Mouse (Mus musculus): ENCODE data around the gene Fundc2. TPM values are rescaled to one million over a fixed set of nuclear protein-coding genes. Genes with fewer than 3 reads are reported as not detected.
A peak's percentile ranks its signal among the peaks of the same experiment; 100 is the strongest.

Gene Fundc2
- polyA plus RNA-seq (2016; fragmentation: Nextera tagmentation; extraction: Ambion mirVana) = 34.6 and 39.8 TPM in 2 replicates

DNA sequence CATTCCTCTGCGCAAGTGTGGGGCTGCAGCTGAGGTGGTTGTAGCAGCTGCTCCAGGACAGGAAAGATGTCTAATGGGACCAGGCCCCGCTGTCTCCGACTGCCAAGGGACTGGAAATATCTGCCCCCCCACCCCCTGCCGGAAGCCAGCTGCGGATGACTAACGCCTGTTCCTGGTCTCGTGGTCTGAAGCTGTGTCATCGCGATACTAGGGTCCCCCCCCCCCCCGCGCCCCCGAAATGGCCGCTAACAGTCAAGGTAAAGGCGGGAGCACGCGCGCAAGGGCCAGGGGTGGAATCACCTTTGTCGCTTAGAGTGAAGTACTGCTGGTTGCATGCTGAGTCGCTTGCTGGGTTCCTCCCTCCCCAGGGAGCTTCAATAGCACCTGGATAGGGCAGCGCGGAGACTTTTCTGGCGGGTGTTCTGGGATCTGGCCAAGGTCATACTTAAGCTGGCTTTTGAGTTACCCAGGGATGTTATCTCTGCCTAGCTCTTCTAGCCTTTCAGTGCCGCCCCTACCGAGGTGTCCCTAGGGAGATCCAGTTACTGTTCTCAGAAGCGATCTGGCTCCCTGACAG, at the start of gene Fundc2, which contains the start of gene F8:
Fundc2 (plus strand) TSS at position 205 of the 577 bp plus-strand sequence.
F8 (minus strand) TSS at position 421 of the 577 bp plus-strand sequence.
- peak within 1 kb of the TSS; percentile 60 for H3K4me3 ChIP-seq
- H3K27ac ChIP-seq (replicated peaks) = peak within 1 kb of the TSS; percentile 89
- no peaks in the 10 kb centered on the region for H3K9me3 ChIP-seq
- WGBS = 15% methylated on average over 25 of the region's 25 CpGs
- no peaks in the 10 kb centered on the region for H3K27me3 ChIP-seq (replicated peaks; ENCODE audit: low read depth, poor library complexity, severe bottlenecking)
- H3K4me1 ChIP-seq = no peaks in the 10 kb centered on the region
- no peaks in the 10 kb centered on the region for H3K36me3 ChIP-seq (replicated peaks)
- DNase-seq (ENCODE audit: low spot score) = peak; percentile 90

DNA sequence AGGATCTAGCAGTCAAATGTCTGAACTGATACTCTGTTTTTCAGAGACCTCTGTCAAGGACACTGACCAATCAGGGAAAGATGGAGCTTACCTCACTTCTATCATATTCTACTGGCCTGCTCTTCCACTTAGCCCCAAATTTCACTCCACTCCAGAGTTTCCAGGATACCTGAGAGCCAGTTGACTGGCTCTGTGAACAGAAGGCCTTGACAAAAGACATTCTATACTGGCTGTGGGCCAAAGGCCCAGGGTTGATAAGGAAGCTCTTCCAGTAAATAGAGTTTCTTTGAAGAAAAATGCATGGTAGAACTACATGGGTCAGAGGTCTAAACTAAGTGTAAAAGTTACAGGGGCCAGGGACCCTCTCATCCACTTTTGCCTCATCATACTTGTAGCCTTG, 12.0 kb upstream of the Fundc2 start:
- H3K36me3 ChIP-seq (replicated peaks) = no peaks in the 10 kb centered on the region
- H3K27me3 ChIP-seq (replicated peaks; ENCODE audit: low read depth, poor library complexity, severe bottlenecking) = no peaks in the 10 kb centered on the region
- H3K4me1 ChIP-seq = no peaks in the 10 kb centered on the region
- no peak overlapping the region for H3K27ac ChIP-seq (replicated peaks)
- no peak overlapping the region for H3K4me3 ChIP-seq
- no peak for DNase-seq (ENCODE audit: low spot score)
- H3K9me3 ChIP-seq = no peaks in the 10 kb centered on the region

GRCm38 (mm10) chrX:75372666-75373425, 9.4 kb upstream of the Fundc2 start:
- H3K27me3 ChIP-seq (replicated peaks; ENCODE audit: low read depth, poor library complexity, severe bottlenecking) = no peaks in the 10 kb centered on the region
- H3K4me1 ChIP-seq = no peaks in the 10 kb centered on the region
- H3K36me3 ChIP-seq (replicated peaks) = no peaks in the 10 kb centered on the region
- DNase-seq (ENCODE audit: low spot score) = no peak
- 90% methylated on average over 2 of the region's 2 CpGs for WGBS
- H3K9me3 ChIP-seq = no peaks in the 10 kb centered on the region
- H3K4me3 ChIP-seq = no peak overlapping the region
- no peak overlapping the region for H3K27ac ChIP-seq (replicated peaks)

DNA sequence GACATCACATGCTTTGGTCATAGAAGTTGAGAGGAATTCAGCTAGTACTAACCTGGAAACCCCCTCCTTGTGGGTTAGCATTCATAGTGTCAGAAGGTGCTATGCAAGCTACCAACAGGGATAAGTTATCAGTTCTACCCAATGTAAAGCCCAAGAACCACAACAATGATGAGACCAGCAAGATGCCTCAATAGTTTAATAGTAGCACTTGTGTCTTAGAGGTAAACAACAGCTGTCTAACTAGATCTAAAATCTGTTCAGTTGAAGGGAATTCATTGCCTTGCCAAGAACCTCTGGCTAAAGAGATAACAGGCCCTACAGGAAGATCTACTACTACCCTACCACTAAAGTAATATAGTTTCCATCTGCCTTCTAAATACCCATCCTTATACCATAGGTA, 5.4 kb upstream of the Fundc2 start:
- H3K4me1 ChIP-seq = no peaks in the 10 kb centered on the region
- no peak overlapping the region for H3K27ac ChIP-seq (replicated peaks)
- no peaks in the 10 kb centered on the region for H3K36me3 ChIP-seq (replicated peaks)
- no peaks in the 10 kb centered on the region for H3K9me3 ChIP-seq
- H3K27me3 ChIP-seq (replicated peaks; ENCODE audit: low read depth, poor library complexity, severe bottlenecking) = no peaks in the 10 kb centered on the region
- H3K4me3 ChIP-seq = no peak overlapping the region
- DNase-seq (ENCODE audit: low spot score) = no peak

DNA sequence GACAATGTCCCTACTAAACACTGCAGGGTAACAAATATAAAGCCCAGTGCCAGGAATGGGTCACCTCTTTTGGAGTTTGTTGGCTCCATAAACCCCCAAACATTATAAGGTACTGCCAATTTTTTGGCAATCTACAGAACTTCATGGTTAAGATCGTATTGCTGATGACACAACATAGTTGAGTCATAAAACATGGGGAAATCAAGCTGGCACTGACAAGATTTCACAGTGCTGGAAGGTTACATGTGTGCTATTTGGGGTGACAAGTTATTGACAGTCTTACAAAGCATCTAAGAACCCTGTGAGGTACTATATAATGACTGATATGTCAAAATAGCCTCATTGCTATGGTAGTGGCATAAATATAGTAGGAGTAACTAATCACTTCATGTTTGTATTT, 1.0 kb upstream of the Fundc2 start:
- no peaks in the 10 kb centered on the region for H3K27me3 ChIP-seq (replicated peaks; ENCODE audit: low read depth, poor library complexity, severe bottlenecking)
- H3K27ac ChIP-seq (replicated peaks) = no peak overlapping the region
- 93% methylated on average over 1 of the region's 1 CpGs for WGBS
- no peak overlapping the region for H3K4me3 ChIP-seq
- DNase-seq (ENCODE audit: low spot score) = no peak
- H3K4me1 ChIP-seq = no peaks in the 10 kb centered on the region
- no peaks in the 10 kb centered on the region for H3K36me3 ChIP-seq (replicated peaks)
- no peaks in the 10 kb centered on the region for H3K9me3 ChIP-seq

DNA sequence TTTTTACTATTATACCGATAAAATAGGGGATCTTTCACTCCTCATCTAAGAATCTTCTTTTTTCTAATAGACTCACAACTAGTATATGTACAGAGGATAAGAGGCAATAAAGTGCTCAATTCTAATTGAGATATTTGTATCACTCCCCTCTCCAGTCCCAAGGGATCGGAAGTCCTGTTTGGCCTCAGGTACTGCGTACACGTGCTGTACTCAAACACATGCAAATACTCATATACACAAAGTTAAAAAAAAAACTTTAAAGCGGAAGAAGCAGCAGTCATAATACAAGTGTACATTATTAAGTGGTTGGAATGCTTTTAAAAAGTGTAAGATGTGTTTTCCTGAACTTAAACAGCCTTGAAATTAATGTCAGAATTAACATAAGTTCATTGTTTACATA, 500 bp upstream of the Fundc2 start:
- 76% methylated on average over 5 of the region's 5 CpGs for WGBS
- Histone ChIP-seq H3K36me3 (replicated peaks) (no peaks in the 10 kb centered on the region), H3K27me3 (replicated peaks; ENCODE audit: low read depth, poor library complexity, severe bottlenecking) (no peaks in the 10 kb centered on the region), H3K27ac (replicated peaks) (peak overlapping the region; percentile 89; the same call in 1 of the 2 replicates), H3K9me3 (no peaks in the 10 kb centered on the region), H3K4me3 (peak overlapping the region; percentile 60), H3K4me1 (no peaks in the 10 kb centered on the region)
- DNase-seq (ENCODE audit: low spot score) = no peak

GRCm38 (mm10) chrX:75399471-75399870, 17.3 kb downstream of the Fundc2 start:
- H3K36me3 ChIP-seq (replicated peaks) = peaks cover 10% of the 10 kb centered on the region
- no peaks in the 10 kb centered on the region for H3K9me3 ChIP-seq
- no peaks in the 10 kb centered on the region for H3K27me3 ChIP-seq (replicated peaks; ENCODE audit: low read depth, poor library complexity, severe bottlenecking)
- no peak for DNase-seq (ENCODE audit: low spot score)
- no peak overlapping the region for H3K4me3 ChIP-seq
- WGBS = 98% methylated on average over 1 of the region's 1 CpGs
- no peak overlapping the region for H3K27ac ChIP-seq (replicated peaks)
- no peaks in the 10 kb centered on the region for H3K4me1 ChIP-seq

DNA sequence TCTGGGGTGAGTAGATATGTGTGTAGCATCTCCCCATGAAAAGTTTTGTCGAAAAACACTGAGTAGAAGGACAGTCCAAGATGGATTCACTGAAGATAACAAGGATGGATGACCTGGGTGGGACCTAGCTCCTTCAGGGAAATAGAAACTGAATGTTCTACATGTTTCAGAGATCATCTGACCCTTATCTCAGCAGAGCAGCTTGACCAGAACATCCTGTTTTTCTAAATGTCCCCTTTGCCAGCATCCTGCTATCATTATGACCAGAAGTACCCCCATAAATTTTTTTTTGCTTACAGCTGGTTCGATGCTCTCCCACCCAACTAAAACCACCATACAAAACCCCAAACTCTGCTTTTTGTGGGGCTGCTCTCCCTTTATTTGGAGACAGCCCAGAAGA, 20.5 kb downstream of the Fundc2 start:
- H3K4me3 ChIP-seq = no peak overlapping the region
- no peaks in the 10 kb centered on the region for H3K27me3 ChIP-seq (replicated peaks; ENCODE audit: low read depth, poor library complexity, severe bottlenecking)
- no peak overlapping the region for H3K27ac ChIP-seq (replicated peaks)
- no peaks in the 10 kb centered on the region for H3K9me3 ChIP-seq
- peaks cover 11% of the 10 kb centered on the region for H3K36me3 ChIP-seq (replicated peaks)
- H3K4me1 ChIP-seq = no peaks in the 10 kb centered on the region
- DNase-seq (ENCODE audit: low spot score) = no peak
- 78% methylated on average over 2 of the region's 2 CpGs for WGBS

GRCm38 (mm10) chrX:75403350-75403749, 21.2 kb downstream of the Fundc2 start:
- Histone ChIP-seq H3K9me3 (no peaks in the 10 kb centered on the region), H3K4me1 (no peaks in the 10 kb centered on the region), H3K36me3 (replicated peaks) (peaks cover 11% of the 10 kb centered on the region), H3K27ac (replicated peaks) (no peak overlapping the region), H3K27me3 (replicated peaks; ENCODE audit: low read depth, poor library complexity, severe bottlenecking) (no peaks in the 10 kb centered on the region), H3K4me3 (no peak overlapping the region)
- no peak for DNase-seq (ENCODE audit: low spot score)

DNA sequence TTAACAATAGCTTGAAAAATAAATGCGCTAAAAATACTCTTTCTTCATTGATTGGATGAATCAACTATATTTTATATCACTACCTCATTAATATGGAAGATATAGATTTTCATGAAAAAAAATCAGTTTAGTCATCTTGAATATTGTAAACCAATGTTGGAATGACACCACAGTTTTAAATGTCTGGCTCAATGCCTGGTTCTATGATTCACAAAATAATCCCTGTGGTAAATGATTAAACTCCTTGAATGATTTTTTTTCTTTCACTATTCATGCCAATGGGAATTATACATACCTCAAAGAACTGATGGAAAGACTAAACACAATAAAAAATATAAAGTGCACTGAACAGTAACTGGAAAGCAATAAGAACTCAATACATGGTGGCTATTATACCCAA, 27.5 kb downstream of the Fundc2 start:
- no peaks in the 10 kb centered on the region for H3K9me3 ChIP-seq
- H3K4me1 ChIP-seq = 0 out of 2 replicates have a peak, but pooled peaks cover under 1% of the 10 kb centered on the region
- WGBS = 91% methylated on average over 1 of the region's 1 CpGs
- no peak overlapping the region for H3K4me3 ChIP-seq
- no peak for DNase-seq (ENCODE audit: low spot score)
- no peak overlapping the region for H3K27ac ChIP-seq (replicated peaks)
- no peaks in the 10 kb centered on the region for H3K36me3 ChIP-seq (replicated peaks)
- H3K27me3 ChIP-seq (replicated peaks; ENCODE audit: low read depth, poor library complexity, severe bottlenecking) = no peaks in the 10 kb centered on the region

DNA sequence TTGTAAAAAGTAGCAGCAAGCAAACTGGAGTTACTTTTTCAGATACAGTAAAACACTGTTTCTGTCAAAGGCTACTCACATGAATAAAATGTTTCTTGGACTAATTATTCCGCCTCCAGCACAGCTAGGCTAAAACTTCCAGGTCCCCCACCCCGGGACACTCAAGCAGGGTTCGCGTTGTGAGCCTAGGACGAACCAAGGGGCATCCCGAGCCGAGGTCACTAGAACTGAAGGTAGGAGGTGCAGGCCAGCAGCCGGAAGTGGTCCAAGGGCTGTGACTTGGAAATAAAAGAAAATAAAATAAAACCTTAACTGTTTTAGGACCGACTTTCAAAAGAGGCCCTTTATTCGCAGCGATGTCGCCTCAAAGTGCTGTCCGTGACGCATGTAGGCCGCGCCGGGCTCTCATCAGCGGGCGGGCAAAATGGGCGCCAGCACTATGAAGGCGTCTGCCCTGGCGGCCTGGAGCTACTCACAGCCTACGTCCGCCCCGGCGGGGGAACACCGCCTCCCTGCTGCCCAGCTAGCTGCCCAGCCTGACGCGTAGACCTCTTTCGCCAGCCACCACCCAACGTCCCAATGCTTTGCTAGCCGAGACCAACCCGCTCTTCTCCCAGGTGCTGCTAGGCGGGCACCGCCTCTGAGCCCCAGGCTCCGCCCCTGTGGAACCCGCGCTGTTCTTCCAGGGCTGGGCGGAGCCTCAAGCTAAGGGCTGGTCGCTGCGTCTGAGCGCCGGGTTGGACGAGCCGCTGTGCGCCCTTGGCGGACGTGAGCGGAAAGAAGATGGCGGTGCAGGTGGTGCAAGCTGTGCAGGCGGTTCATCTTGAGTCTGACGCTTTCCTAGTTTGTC, 34.0 kb downstream of the Fundc2 start, which contains the start of the genes Cmc4, Mtcp1 and Brcc3:
Cmc4 (minus strand) TSS at position 649 of the 850 bp plus-strand sequence.
Mtcp1 (minus strand) TSS at position 653 of the 850 bp plus-strand sequence.
Brcc3 (plus strand) TSS at position 693 of the 850 bp plus-strand sequence.
- peak; percentile 90 for DNase-seq (ENCODE audit: low spot score)
- 0 out of 2 replicates have a peak, but pooled peaks cover 4% of the 10 kb centered on the region for H3K27me3 ChIP-seq (replicated peaks; ENCODE audit: low read depth, poor library complexity, severe bottlenecking)
- 17% methylated on average over 52 of the region's 52 CpGs for WGBS
- peak within 1 kb of the TSS; percentile 60 for H3K4me3 ChIP-seq
- 0 out of 2 replicates have a peak, but pooled peaks cover 6% of the 10 kb centered on the region for H3K4me1 ChIP-seq
- H3K27ac ChIP-seq (replicated peaks) = peak within 1 kb of the TSS; percentile 89
- no peaks in the 10 kb centered on the region for H3K9me3 ChIP-seq
- H3K36me3 ChIP-seq (replicated peaks) = peaks cover 5% of the 10 kb centered on the region; the same call in 1 of the 2 replicates
